Mouse (Mus musculus) fibroblast of lung, adult 2 months (primary cell): ENCODE results near the gene Tmprss13.

ENCODE experiments used
- DNase-seq: peaks from one replicate; pipeline ENCODE4 v3.0.0-alpha.2; 2011; ENCODE audit warnings: low read depth

Tmprss13 gene

GRCm38 (mm10) chr9:45382336-45382735 lies 63.4 kb downstream of the Tmprss13 start:
- DNase-seq = no peak

GRCm38 (mm10) chr9:45382834-45383233 lies 63.9 kb downstream of the Tmprss13 start:
- DNase-seq = no peak

GRCm38 (mm10) chr9:45383883-45384282 lies 65.0 kb downstream of the Tmprss13 start:
- DNase-seq = no peak

- no peak for DNase-seq
Observed at GRCm38 (mm10) chr9:45386698-45387097, 67.8 kb downstream of the Tmprss13 start.

GRCm38 (mm10) chr9:45388385-45388994 lies 69.6 kb downstream of the Tmprss13 start:
- DNase-seq = no peak

GRCm38 (mm10) chr9:45389596-45389995 lies 70.7 kb downstream of the Tmprss13 start:
- DNase-seq = no peak

GRCm38 (mm10) chr9:45391299-45391698 lies 72.4 kb downstream of the Tmprss13 start:
- no peak for DNase-seq

GRCm38 (mm10) chr9:45395218-45395617 lies 76.3 kb downstream of the Tmprss13 start:
- DNase-seq = no peak

GRCm38 (mm10) chr9:45395796-45396195 lies 76.9 kb downstream of the Tmprss13 start:
- DNase-seq = no peak
